Mouse (Mus musculus): ENCODE results near the gene Wdr66.

- TF ChIP-seq POLR2A (IDR thresholded peaks at IDR 0.05; ENCODE audit: insufficient read depth, low read length), result no peak
- no peak for TF ChIP-seq CTCF (IDR thresholded peaks at IDR 0.05; ENCODE audit: low read depth, low read length)
- TF ChIP-seq EP300 (IDR thresholded peaks at IDR 0.05; ENCODE audit: insufficient read depth, low read depth, low read length), result no peak
These were observed 124.7 kb downstream of the Wdr66 start for GRCm38 (mm10) chr5:123376569-123376968.
